Comparison of ENCODE assay signal across 37 mouse cellular contexts in the genomic region with DNA sequence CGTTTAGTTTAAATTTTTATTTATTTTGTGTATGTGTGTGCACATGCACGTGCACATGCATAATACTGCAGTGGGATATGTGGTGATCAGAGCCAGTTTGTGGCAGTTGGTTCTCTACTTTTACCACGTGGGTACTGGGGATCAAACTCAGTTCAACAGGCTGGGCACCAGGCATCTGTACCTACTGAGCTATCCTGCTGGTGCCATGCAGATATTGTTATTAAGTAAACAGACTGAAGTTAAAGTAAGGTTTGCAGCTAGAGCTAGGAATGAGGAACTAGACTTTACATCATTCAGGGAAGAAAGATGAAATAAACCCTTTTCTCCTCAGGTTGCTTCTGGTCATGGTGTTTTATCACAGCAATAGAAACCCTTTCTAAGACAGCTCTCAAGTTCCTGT. TPM values are rescaled to one million over a fixed set of nuclear protein-coding genes. Genes with fewer than 3 reads are reported as not detected.
DNase-seq lines count a peak whose midpoint lies in the region; ATAC-seq and TF ChIP-seq lines count a peak whose summit lies in the region.
"Had no signal": no experiment of that assay in that cellular context is flagged by ENCODE, and none has a peak within 500 bp of the region (broad histone marks: within the 10 kb centered on the region; RNA-seq: fewer than 3 reads in every experiment).

No protein-coding gene starts in this region.

- no peak for TF ChIP-seq RAD21 in MEL (IDR thresholded peaks at IDR 0.05; ENCODE audit: low read depth, low read length)

- H3K4me2 ChIP-seq in forebrain, embryonic 11.5 days (ENCODE audit: low read depth, low read length, severe bottlenecking): no peak overlapping the region
- H3K4me2 ChIP-seq in forebrain, embryonic 12.5 days: no peak overlapping the region
- H3K4me2 ChIP-seq: embryonic facial prominence, embryonic 12.5 days; heart, embryonic 13.5 days; limb, embryonic 12.5 days; liver, embryonic 15.5 days; lung, embryonic 14.5 days; midbrain, embryonic 13.5 days had no signal

- no peak for TF ChIP-seq EP300 in MEL (IDR thresholded peaks at IDR 0.05; ENCODE audit: low read depth in 1 of 2, low read length in 2 of 2)

- H3K36me3 ChIP-seq in MEL (ENCODE audit: control insufficient read depth in 1 of 2, insufficient read depth in 2 of 2, low read length in 2 of 2): peaks cover 16 to 54% of the 10 kb centered on the region in 2 experiments
- peaks cover 2% of the 10 kb centered on the region; the same call in 1 of the 2 replicates for H3K36me3 ChIP-seq in splenic B cell, adult 2 months (ENCODE audit: control insufficient read depth, insufficient read depth, low read length, poor library complexity, severe bottlenecking)
- no peaks in the 10 kb centered on the region for H3K36me3 ChIP-seq in forebrain, embryonic 11.5 days (ENCODE audit: control insufficient read depth, insufficient read depth, low read length)
- no peaks in the 10 kb centered on the region for H3K36me3 ChIP-seq in forebrain, embryonic 12.5 days (replicated peaks)
- H3K36me3 ChIP-seq: embryonic facial prominence, embryonic 12.5 days; liver, embryonic 15.5 days; midbrain, embryonic 13.5 days had no signal

- H3K4me1 ChIP-seq in MEL (ENCODE audit: control insufficient read depth in 1 of 2, insufficient read depth in 2 of 2, low read length in 2 of 2): peaks cover 20 to 25% of the 10 kb centered on the region in 2 experiments
- peaks cover 6% of the 10 kb centered on the region; the same call in 1 of the 2 replicates for H3K4me1 ChIP-seq in forebrain, embryonic 11.5 days (replicated peaks; ENCODE audit: control insufficient read depth, insufficient read depth, low read length)
- peaks cover 14% of the 10 kb centered on the region for H3K4me1 ChIP-seq in forebrain, embryonic 12.5 days

- no peak for TF ChIP-seq POLR2A in MEL (IDR thresholded peaks at IDR 0.05; ENCODE audit: control insufficient read depth in 1 of 2, insufficient read depth in 1 of 2, low read depth in 1 of 2, low read length in 2 of 2, poor library complexity in 1 of 2)

- WGBS in forebrain, embryonic 11.5 days: 84% methylated on average over 3 of the region's 3 CpGs
- 90% methylated on average over 3 of the region's 3 CpGs for WGBS in forebrain, embryonic 12.5 days

- ATAC-seq in granulocyte monocyte progenitor cell, adult 5-6 weeks (replicated peaks; ENCODE audit: poor library complexity, severe bottlenecking): peak; percentile 83
- ATAC-seq in forebrain, embryonic 11.5 days (replicated peaks; ENCODE audit: low FRiP score): no peak
- ATAC-seq in forebrain, embryonic 12.5 days (ENCODE audit: low FRiP score): no peak
- ATAC-seq: activated CD4-positive, CD25-positive, alpha-beta regulatory T cell, adult 4 months; forebrain, embryonic 16.5 days; hindbrain, embryonic 16.5 days; midbrain, embryonic 13.5 days had no signal

- H3K9ac ChIP-seq in MEL (ENCODE audit: control insufficient read depth, low read depth, low read length, poor library complexity, severe bottlenecking): no peak overlapping the region
- H3K9ac ChIP-seq in forebrain, embryonic 11.5 days (ENCODE audit: low read length): no peak overlapping the region
- no peak overlapping the region for H3K9ac ChIP-seq in forebrain, embryonic 12.5 days
- H3K9ac ChIP-seq: embryonic facial prominence, embryonic 12.5 days; heart, embryonic 13.5 days; limb, embryonic 12.5 days; liver, embryonic 15.5 days; lung, embryonic 14.5 days; midbrain, embryonic 13.5 days had no signal

- TF ChIP-seq CTCF in MEL (IDR thresholded peaks at IDR 0.05 in 2 of 3, conservative IDR thresholded peaks at IDR 0.05 in 1 of 3; ENCODE audit: control insufficient read depth in 1 of 3, insufficient read depth in 1 of 3, low read depth in 2 of 3, low read length in 3 of 3, poor library complexity in 1 of 3, severe bottlenecking in 1 of 3): no peak

- no peak overlapping the region for H3K4me3 ChIP-seq in MEL (ENCODE audit: control insufficient read depth in 1 of 2, insufficient read depth in 1 of 2, low read depth in 2 of 2, low read length in 2 of 2)
- no peak overlapping the region for H3K4me3 ChIP-seq in forebrain, embryonic 11.5 days (ENCODE audit: low read depth, low read length)
- H3K4me3 ChIP-seq in forebrain, embryonic 12.5 days (replicated peaks): no peak overlapping the region
- H3K4me3 ChIP-seq: embryonic facial prominence, embryonic 12.5 days; gastrocnemius, adult 2 months; heart, embryonic 13.5 days; hindbrain, embryonic 10.5 days; limb, embryonic 12.5 days; liver, embryonic 15.5 days; megakaryocyte, embryonic 14.5 days; midbrain, embryonic 13.5 days had no signal

- no peaks in the 10 kb centered on the region for H3K9me3 ChIP-seq in MEL (replicated peaks; ENCODE audit: insufficient read depth, low read length)
- H3K9me3 ChIP-seq in forebrain, embryonic 11.5 days (ENCODE audit: control insufficient read depth, low read length): no peaks in the 10 kb centered on the region
- H3K9me3 ChIP-seq in forebrain, embryonic 12.5 days: no peaks in the 10 kb centered on the region
- H3K9me3 ChIP-seq: embryonic facial prominence, embryonic 12.5 days; heart, embryonic 13.5 days; hindbrain, embryonic 10.5 days; limb, embryonic 12.5 days; liver, embryonic 15.5 days; megakaryocyte, embryonic 14.5 days; midbrain, embryonic 13.5 days had no signal

- H3K27me3 ChIP-seq in MEL (ENCODE audit: control insufficient read depth in 1 of 2, insufficient read depth in 2 of 2, low read length in 2 of 2): no peaks in the 10 kb centered on the region
- no peaks in the 10 kb centered on the region for H3K27me3 ChIP-seq in splenic B cell, adult 2 months (ENCODE audit: control insufficient read depth, insufficient read depth, low read length, poor library complexity, severe bottlenecking)
- H3K27me3 ChIP-seq in forebrain, embryonic 11.5 days (ENCODE audit: control insufficient read depth, insufficient read depth, low read length): no peaks in the 10 kb centered on the region
- no peaks in the 10 kb centered on the region for H3K27me3 ChIP-seq in forebrain, embryonic 12.5 days
- H3K27me3 ChIP-seq: embryonic facial prominence, embryonic 12.5 days; heart, embryonic 13.5 days; limb, embryonic 12.5 days; liver, embryonic 15.5 days; megakaryocyte, embryonic 14.5 days; midbrain, embryonic 13.5 days had no signal

- peaks cover 83% of the 10 kb centered on the region for H3K79me2 ChIP-seq in MEL (ENCODE audit: control insufficient read depth, insufficient read depth, low read length, poor library complexity)

- DNase-seq in A20 (ENCODE audit: low read depth, low spot score) (peak; percentile 42), MEL (ENCODE audit: low read depth, low spot score) (peak; percentile 73)
- DNase-seq in splenic B cell, adult 2 months (ENCODE audit: low read depth, low spot score): peak; percentile 30
- no peak for DNase-seq in forebrain, embryonic 11.5 days (ENCODE audit: low spot score)
- no peak for DNase-seq in lung, postnatal 25 days (ENCODE audit: low spot score)
- DNase-seq: adrenal gland, postnatal 10 days; cerebellum, adult 11 months; cerebellum, adult 9-10 months; cerebellum, postnatal 36 days; embryo, embryonic 11 days; gastrocnemius, adult 2 months; gastrocnemius, postnatal 36 days; heart, postnatal 10 days; kidney, adult 8-10 months; kidney, postnatal 10 days; layer of hippocampus, adult 9-11 months; lung, embryonic 14.5 days; lung, postnatal 14 days; right cerebral cortex, postnatal 25 days; thymus, adult 18-20 months; thymus, postnatal 25 days had no signal

- H3K27ac ChIP-seq in MEL (ENCODE audit: control insufficient read depth, low read depth, low read length): 0 out of 2 replicates have a peak overlapping the region, but pooled peaks have one; percentile 14
- no peak overlapping the region for H3K27ac ChIP-seq in forebrain, embryonic 11.5 days (ENCODE audit: low read depth, low read length)
- H3K27ac ChIP-seq in forebrain, embryonic 12.5 days: no peak overlapping the region
- H3K27ac ChIP-seq: embryonic facial prominence, embryonic 12.5 days; gastrocnemius, adult 2 months; heart, embryonic 13.5 days; hindbrain, embryonic 10.5 days; limb, embryonic 12.5 days; liver, embryonic 15.5 days; midbrain, embryonic 13.5 days had no signal

TF ChIP-seq in MEL, 35 proteins besides CTCF, POLR2A, EP300 and RAD21 (continues in another document):
- no peak for TF ChIP-seq MAX (IDR thresholded peaks at IDR 0.05; ENCODE audit: low read length)
- TF ChIP-seq POLR2AphosphoS2 (IDR thresholded peaks at IDR 0.05; ENCODE audit: low read length): no peak
- TF ChIP-seq TAL1 (IDR thresholded peaks at IDR 0.05; ENCODE audit: low read length): peak; percentile 20; the same call in 1 of the 2 replicates
- no peak for TF ChIP-seq GATA1 (IDR thresholded peaks at IDR 0.05; ENCODE audit: low read depth, low read length)
- no peak for TF ChIP-seq CHD2 (IDR thresholded peaks at IDR 0.05; ENCODE audit: low read length)
- no peak for TF ChIP-seq ELF1 (IDR thresholded peaks at IDR 0.05; ENCODE audit: low read depth, low read length)

RNA-seq across cellular contexts. Expression of gene Naa15, which starts 7.0 kb away (rescaled TPM):
- total RNA-seq in MEL (2012; rRNA removed): 36.6 and 43.4 TPM in 2 replicates
- polyA plus RNA-seq in MEL (2012; ENCODE audit: insufficient read depth in 1 of 2, insufficient read length in 2 of 2, low read depth in 1 of 2, low replicate concordance in 2 of 2, missing spikeins in 1 of 2): 100 to 1,000 TPM in 1 of 2 experiments, 10 to 100 TPM in 1; 61.6 to 558 TPM
- total RNA-seq in granulocyte monocyte progenitor cell, adult 5-6 weeks (2014; fragmentation: Nextera tagmentation): 74.4 and 89.1 TPM in 2 replicates
- total RNA-seq in granulocyte monocyte progenitor cell, adult 5-6 weeks (2017): 114 and 126 TPM in 2 replicates
- polyA plus RNA-seq in forebrain, embryonic 11.5 days (2014; fragmentation: Nextera tagmentation; extraction: Ambion mirVana): 61.5 and 62.6 TPM in 2 replicates
- polyA plus RNA-seq in forebrain, embryonic 12.5 days (2016; fragmentation: Nextera tagmentation; extraction: Ambion mirVana): 71.9 and 75.9 TPM in 2 replicates

RNA-seq across cellular contexts. Expression of gene Ndufc1, which starts 13.1 kb away (rescaled TPM):
- total RNA-seq in MEL (2012; rRNA removed): 207 and 214 TPM in 2 replicates
- polyA plus RNA-seq in MEL (2012; ENCODE audit: insufficient read depth in 1 of 2, insufficient read length in 2 of 2, low read depth in 1 of 2, low replicate concordance in 2 of 2, missing spikeins in 1 of 2): 100 to 1,000 TPM in 1 of 2 experiments, not detected in 1; 115 TPM
- total RNA-seq in granulocyte monocyte progenitor cell, adult 5-6 weeks (2014; fragmentation: Nextera tagmentation): 243 and 263 TPM in 2 replicates
- 76.8 and 110 TPM in 2 replicates for total RNA-seq in granulocyte monocyte progenitor cell, adult 5-6 weeks (2017)
- polyA plus RNA-seq in forebrain, embryonic 11.5 days (2014; fragmentation: Nextera tagmentation; extraction: Ambion mirVana): 628 and 672 TPM in 2 replicates
- polyA plus RNA-seq in forebrain, embryonic 12.5 days (2016; fragmentation: Nextera tagmentation; extraction: Ambion mirVana): 736 and 763 TPM in 2 replicates

RNA-seq across cellular contexts. Expression of gene Mgarp, which starts 25.4 kb away (rescaled TPM):
- total RNA-seq in MEL (2012; rRNA removed): 0.65 and 2.0 TPM in 2 replicates
- 1 to 10 TPM in 1 of 2 experiments, not detected in 1; 5.2 TPM for polyA plus RNA-seq in MEL (2012; ENCODE audit: insufficient read depth in 1 of 2, insufficient read length in 2 of 2, low read depth in 1 of 2, low replicate concordance in 2 of 2, missing spikeins in 1 of 2)
- total RNA-seq in granulocyte monocyte progenitor cell, adult 5-6 weeks (2014; fragmentation: Nextera tagmentation): not detected in 2 replicates
- total RNA-seq in granulocyte monocyte progenitor cell, adult 5-6 weeks (2017): not detected in 2 replicates
- polyA plus RNA-seq in forebrain, embryonic 11.5 days (2014; fragmentation: Nextera tagmentation; extraction: Ambion mirVana): 5.2 and 8.4 TPM in 2 replicates
- 2.3 and 5.5 TPM in 2 replicates for polyA plus RNA-seq in forebrain, embryonic 12.5 days (2016; fragmentation: Nextera tagmentation; extraction: Ambion mirVana)
- total RNA-seq: gastrocnemius, adult 2 months; left cerebral cortex, adult 18-20 months; left cerebral cortex, postnatal 25 days; liver, adult 2 months had no signal
- polyA plus RNA-seq: liver, adult 2 months; neural tube, embryonic 14.5 days had no signal

Comparison
In these comparisons a context has a peak if more than half of its experiments do, and no peak if none do; other contexts are left out.
1. DNase-seq: peak in A20 (single experiment), MEL (single experiment) and splenic B cell, adult 2 months (single experiment); none in forebrain, embryonic 11.5 days (single experiment) and lung, postnatal 25 days (single experiment).